Mouse (Mus musculus) bone marrow macrophage, adult 2 months (primary cell): ENCODE data around the gene Itfg2.

ENCODE experiments used
- CTCF ChIP-seq: IDR thresholded peaks from 2 replicates; pipeline ENCODE4 v1.5.1; 2012; ENCODE audit warnings: low read depth, mild to moderate bottlenecking, low read length, moderate library complexity
- POLR2A ChIP-seq: IDR thresholded peaks from 2 replicates; pipeline ENCODE4 v1.6.1; 2012; ENCODE audit warnings: mild to moderate bottlenecking, low read depth, low read length, borderline replicate concordance

DNA sequence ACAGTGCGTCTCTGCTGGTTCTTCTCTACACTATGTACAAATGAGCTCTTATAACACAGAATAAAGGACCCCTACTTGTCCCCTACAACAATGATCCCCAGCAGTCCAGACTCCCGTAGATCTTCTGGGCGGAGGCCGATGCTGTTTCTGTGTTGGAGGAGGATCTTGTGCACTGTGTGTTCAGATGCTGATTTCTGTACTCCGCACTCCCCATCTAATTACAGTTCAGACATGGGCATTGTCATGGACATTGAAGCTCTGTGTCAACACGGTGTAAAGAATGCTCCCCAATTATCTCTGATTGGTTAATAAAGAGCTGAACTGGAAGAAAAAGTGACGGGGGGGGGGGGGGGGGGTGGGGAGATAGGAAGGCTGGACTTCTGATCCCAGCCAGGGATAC is 41.3 kb upstream of the Itfg2 start:
- TF ChIP-seq POLR2A: no peak
- TF ChIP-seq CTCF: no peak
